Comparison of ENCODE assay signal across 9 mouse cellular contexts in the genomic region with DNA sequence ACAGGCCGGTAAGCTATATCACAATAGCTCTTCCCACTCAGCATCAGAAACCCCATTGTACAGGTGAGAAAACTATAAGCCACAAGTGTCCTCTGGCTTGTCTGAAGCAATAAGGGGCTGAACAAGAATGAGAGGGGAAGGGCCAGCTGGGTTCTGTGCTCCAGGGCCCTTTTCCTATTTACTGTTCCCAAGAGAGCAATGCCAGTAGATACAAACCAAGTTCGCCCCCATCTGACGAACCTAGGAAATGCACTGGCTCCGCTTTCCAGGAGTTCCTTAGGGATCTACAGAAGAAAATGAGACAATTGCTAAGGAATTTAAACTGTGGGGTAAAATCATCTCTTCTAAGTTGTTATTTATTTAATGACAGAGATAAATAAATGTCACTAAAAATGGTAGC. TPM values are rescaled to one million over a fixed set of nuclear protein-coding genes. Genes with fewer than 3 reads are reported as not detected.
DNase-seq lines count a peak whose midpoint lies in the region; ATAC-seq lines count a peak whose summit lies in the region.
"Had no signal": no experiment of that assay in that cellular context is flagged by ENCODE, and none has a peak within 500 bp of the region (broad histone marks: within the 10 kb centered on the region; RNA-seq: fewer than 3 reads in every experiment).

No protein-coding gene starts in this region.

- peak; percentile 59 to 89 for DNase-seq in heart, adult 18-20 months
- no peak for DNase-seq in heart, embryonic 10.5 days (ENCODE audit: low spot score)
- peak; percentile 67 to 75 for DNase-seq in adrenal gland, adult 18-20 months (ENCODE audit: low spot score in 2 of 2)
- peak; percentile 81 for DNase-seq in kidney, adult 9 months
- peak; percentile 46 to 65 for DNase-seq in left cerebral cortex, postnatal 36 days (ENCODE audit: low spot score in 2 of 2)
- DNase-seq in right cerebral cortex, postnatal 10 days (ENCODE audit: low spot score in 2 of 2) = peak; percentile 48 to 76
- no peak for DNase-seq in spleen, postnatal 36 days (ENCODE audit: low spot score in 2 of 2)
- DNase-seq: liver, embryonic 13.5 days had no signal

- intact Hi-C loops in left cerebral cortex, postnatal 36 days (cut with DNase I) = loop anchor here (10.0 kb wide), 2 partner anchors 93 to 233 kb away; partner anchors contain the start of gene Aldh1a2

- no peaks in the 10 kb centered on the region for H3K36me3 ChIP-seq in heart, embryonic 10.5 days
- H3K36me3 ChIP-seq: liver, embryonic 13.5 days had no signal

- 32% methylated on average over 4 of the region's 4 CpGs for WGBS in heart, embryonic 10.5 days

- no peaks in the 10 kb centered on the region for H3K9me3 ChIP-seq in heart, embryonic 10.5 days
- H3K9me3 ChIP-seq: liver, embryonic 13.5 days had no signal

- H3K27ac ChIP-seq in heart, embryonic 10.5 days = no peak overlapping the region
- H3K27ac ChIP-seq: liver, embryonic 13.5 days had no signal

- ATAC-seq in frontal cortex, adult (ENCODE audit: low TSS enrichment) = peak; percentile 82

- peaks cover 9% of the 10 kb centered on the region for H3K4me1 ChIP-seq in heart, embryonic 10.5 days
- H3K4me1 ChIP-seq: liver, embryonic 13.5 days had no signal

- H3K4me3 ChIP-seq in heart, embryonic 10.5 days = no peak overlapping the region
- H3K4me3 ChIP-seq: liver, embryonic 13.5 days had no signal

- H3K27me3 ChIP-seq in heart, embryonic 10.5 days (ENCODE audit: insufficient read depth, poor library complexity, severe bottlenecking) = no peaks in the 10 kb centered on the region
- H3K27me3 ChIP-seq: liver, embryonic 13.5 days had no signal

RNA-seq across cellular contexts. Expression of gene Polr2m, which starts 38.2 kb away (rescaled TPM):
- total RNA-seq in heart, adult 18-20 months (2021) = 100 to 1,000 TPM; 312 to 342 TPM
- 410 and 449 TPM in 2 replicates for polyA plus RNA-seq in heart, embryonic 10.5 days (2016; fragmentation: Nextera tagmentation; extraction: Ambion mirVana)
- total RNA-seq in adrenal gland, adult 18-20 months (2021) = 100 to 1,000 TPM; 178 to 179 TPM
- 100 to 1,000 TPM; 190 to 225 TPM for total RNA-seq in left cerebral cortex, postnatal 36 days (2021)

Comparison
In these comparisons a context has a peak if more than half of its experiments do, and no peak if none do; other contexts are left out.
1. DNase-seq: peak in heart, adult 18-20 months (2 of 2), adrenal gland, adult 18-20 months (2 of 2), kidney, adult 9 months (single experiment), left cerebral cortex, postnatal 36 days (2 of 2) and right cerebral cortex, postnatal 10 days (2 of 2); none in heart, embryonic 10.5 days (single experiment) and spleen, postnatal 36 days (0 of 2).